Mouse (Mus musculus) MEL (cell line): Measurements from ENCODE around the gene D630039A03Rik.

Experiments
- CTCF ChIP-seq, 3 experiments: IDR thresholded peaks in 2 of 3; conservative IDR thresholded peaks in 1 of 3; 2 replicates each; pipeline ENCODE4 v1.5.1; 2011 to 2012; ENCODE audit warnings: low read length in 3 of 3, low read depth in 2 of 3, mild to moderate bottlenecking in 2 of 3, improper control_type of control experiment in 1 of 3, inconsistent platforms in 1 of 3, mixed read lengths in 1 of 3, moderate library complexity in 1 of 3; ENCODE audit not compliant: control insufficient read depth in 1 of 3, insufficient read depth in 1 of 3, poor library complexity in 1 of 3, severe bottlenecking in 1 of 3
- E2F4 ChIP-seq: IDR thresholded peaks from 2 replicates; pipeline ENCODE4 v1.6.1; 2011; ENCODE audit warnings: low read depth, low read length, improper control_type of control experiment, borderline replicate concordance
- EP300 ChIP-seq, 2 experiments: IDR thresholded peaks; 2 replicates each; pipeline ENCODE4 v1.6.1; 2011; ENCODE audit warnings: improper control_type of control experiment in 2 of 2, low read length in 2 of 2, low read depth in 1 of 2, mild to moderate bottlenecking in 1 of 2
- ETS1 ChIP-seq: IDR thresholded peaks from 2 replicates; pipeline ENCODE4 v1.6.1; 2012; ENCODE audit warnings: low read depth, mild to moderate bottlenecking, inconsistent platforms, low read length, improper control_type of control experiment, moderate library complexity
- GATA1 ChIP-seq: IDR thresholded peaks from 2 replicates; pipeline ENCODE4 v1.6.1; 2011; ENCODE audit warnings: low read depth, low read length, improper control_type of control experiment
- HCFC1 ChIP-seq: IDR thresholded peaks from 2 replicates; pipeline ENCODE4 v1.6.1; 2012; ENCODE audit warnings: low read depth, mild to moderate bottlenecking, inconsistent platforms, low read length, improper control_type of control experiment, moderate library complexity
- KAT2A ChIP-seq: conservative IDR thresholded peaks from 2 replicates; pipeline ENCODE4 v1.6.1; 2012; ENCODE audit warnings: low read depth, low read length, improper control_type of control experiment, inconsistent platforms
- MAFK ChIP-seq: IDR thresholded peaks from 2 replicates; pipeline ENCODE4 v1.6.1; 2011; ENCODE audit warnings: low read depth, mild to moderate bottlenecking, low read length, improper control_type of control experiment, borderline replicate concordance
- MXI1 ChIP-seq: IDR thresholded peaks from 2 replicates; pipeline ENCODE4 v1.6.1; 2011; ENCODE audit warnings: mild to moderate bottlenecking, low read depth, low read length, improper control_type of control experiment
- MYB ChIP-seq: IDR thresholded peaks from 2 replicates; pipeline ENCODE4 v1.6.1; 2011; ENCODE audit warnings: mild to moderate bottlenecking, low read depth, low read length, improper control_type of control experiment
- POLR2AphosphoS5 ChIP-seq: IDR thresholded peaks from 2 replicates; pipeline ENCODE4 v1.6.1; 2012; ENCODE audit warnings: low read depth, borderline replicate concordance, mild to moderate bottlenecking, inconsistent platforms, low read length, moderate library complexity, mixed read lengths
- RAD21 ChIP-seq: IDR thresholded peaks from 2 replicates; pipeline ENCODE4 v1.6.1; 2011; ENCODE audit warnings: mild to moderate bottlenecking, low read depth, low read length, improper control_type of control experiment
- USF1 ChIP-seq: IDR thresholded peaks from 2 replicates; pipeline ENCODE4 v1.6.1; 2014; ENCODE audit warnings: low read depth, mild to moderate bottlenecking, inconsistent platforms, low read length, improper control_type of control experiment, moderate library complexity

DNA sequence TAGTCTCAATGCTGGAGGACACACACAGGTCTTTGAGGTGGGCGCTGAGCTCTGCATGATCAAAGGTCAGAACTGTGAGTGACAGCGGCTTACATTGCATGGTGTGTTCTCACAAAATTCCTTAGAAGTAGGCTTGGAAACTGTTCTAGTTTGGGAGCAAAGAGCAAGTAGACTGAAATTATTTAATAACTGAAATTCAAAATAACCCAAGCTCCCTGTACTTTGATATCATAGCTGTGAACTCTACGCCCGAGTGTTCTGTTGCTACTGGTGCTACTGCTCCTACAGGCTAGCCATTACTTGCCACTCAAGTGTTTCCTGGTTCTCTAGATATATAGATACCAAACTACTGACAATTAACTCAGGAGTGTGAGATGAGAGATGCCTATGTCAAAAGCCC, 49.4 kb upstream of the D630039A03Rik start:
- no peak for TF ChIP-seq CTCF (IDR thresholded peaks at IDR 0.05 in 2 of 3, conservative IDR thresholded peaks at IDR 0.05 in 1 of 3; ENCODE audit: control insufficient read depth in 1 of 3, insufficient read depth in 1 of 3, low read depth in 2 of 3, low read length in 3 of 3, poor library complexity in 1 of 3, severe bottlenecking in 1 of 3)
- no peak for TF ChIP-seq KAT2A
- no peak for TF ChIP-seq GATA1
- TF ChIP-seq HCFC1: no peak
- no peak for TF ChIP-seq E2F4
- no peak for TF ChIP-seq MYB
- TF ChIP-seq MAFK: no peak
- TF ChIP-seq RAD21: no peak
- no peak for TF ChIP-seq USF1
- no peak for TF ChIP-seq MXI1
- TF ChIP-seq POLR2AphosphoS5: no peak
- no peak for TF ChIP-seq ETS1
- TF ChIP-seq EP300 (IDR thresholded peaks at IDR 0.05; ENCODE audit: low read depth in 1 of 2, low read length in 2 of 2): no peak
